Mouse (Mus musculus) right cerebral cortex, adult 18-20 months (tissue): ENCODE measurements around the gene 2510039O18Rik.

Source experiments
- DNase-seq: peaks from one replicate; pipeline ENCODE4 v3.0.0; 2022; ENCODE audit warnings: mixed read lengths

The 2510039O18Rik gene

GRCm38 (mm10) chr4:147940576-147941044, at the start of gene 2510039O18Rik:
Gene 2510039O18Rik, plus strand, starts transcription at chr4:147940895.
- DNase-seq: peak; percentile 86

DNA sequence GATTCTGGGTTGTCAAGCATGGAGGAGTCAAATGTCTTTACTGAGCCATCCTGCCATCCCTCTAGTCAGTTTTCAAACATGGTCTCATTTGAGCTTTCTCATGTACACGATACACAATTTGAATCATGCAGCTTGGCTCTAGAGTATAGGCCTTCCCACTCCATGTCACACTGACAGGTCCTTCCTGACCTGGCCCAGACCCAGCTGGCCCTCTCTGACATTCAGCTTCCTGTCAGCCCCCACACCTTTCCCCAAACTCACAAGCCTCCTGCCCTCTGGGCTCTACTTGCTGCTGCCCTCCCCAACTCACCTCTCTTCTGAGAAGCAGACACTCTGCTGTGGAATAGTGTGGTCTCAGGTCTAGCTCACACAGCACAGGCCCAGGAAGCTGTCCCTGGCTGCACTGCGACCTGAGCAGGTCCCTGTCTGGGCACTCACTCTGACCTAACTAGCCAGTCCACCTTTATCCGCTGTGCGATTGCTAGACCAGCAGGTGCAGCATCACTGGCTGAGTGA, 44.8 kb upstream of the 2510039O18Rik start:
- no peak for DNase-seq

DNA sequence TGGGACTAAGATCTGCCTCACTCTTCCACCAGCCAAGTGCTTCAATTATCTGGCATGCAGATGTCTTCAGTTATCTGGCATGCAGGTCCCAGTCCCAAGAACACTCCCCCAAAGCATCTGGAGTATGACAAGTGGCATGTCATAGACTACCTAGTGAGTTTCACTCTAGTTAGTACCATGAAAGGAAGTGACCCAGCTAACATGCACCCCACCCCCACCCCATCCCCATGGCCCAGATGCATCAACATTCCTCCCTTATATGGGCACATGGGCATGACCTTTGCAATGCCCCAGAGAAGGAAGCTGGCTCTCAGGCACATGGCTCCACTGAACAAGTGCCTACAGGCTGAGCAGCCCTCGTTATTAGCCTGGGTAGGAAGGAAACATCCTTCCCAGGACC, 44.3 kb upstream of the 2510039O18Rik start:
- no peak for DNase-seq

- no peak for DNase-seq
Measured at GRCm38 (mm10) chr4:147897348-147897747, 43.3 kb upstream of the 2510039O18Rik start.

DNA sequence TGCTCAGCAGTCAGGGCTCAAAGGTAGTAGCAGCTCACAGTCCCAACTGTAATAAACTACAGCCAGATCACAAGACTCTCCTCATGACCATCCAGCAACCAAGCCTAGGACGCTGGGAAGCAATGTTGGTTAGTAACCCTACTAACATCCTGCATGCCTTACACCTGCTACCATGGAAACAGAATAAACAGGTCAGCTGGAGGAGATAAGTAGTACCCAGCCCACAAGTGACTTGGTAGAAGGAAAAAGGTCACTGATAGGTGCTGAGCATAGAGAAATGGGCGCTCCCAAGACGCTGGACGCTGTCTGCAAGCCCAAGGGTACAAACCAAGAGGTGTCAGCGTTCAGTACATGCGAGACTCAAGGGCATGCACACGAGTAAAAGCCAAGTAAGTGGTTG, 40.2 kb upstream of the 2510039O18Rik start:
- DNase-seq: no peak

- no peak for DNase-seq
Measured at GRCm38 (mm10) chr4:147902906-147903500, 37.7 kb upstream of the 2510039O18Rik start.

DNA sequence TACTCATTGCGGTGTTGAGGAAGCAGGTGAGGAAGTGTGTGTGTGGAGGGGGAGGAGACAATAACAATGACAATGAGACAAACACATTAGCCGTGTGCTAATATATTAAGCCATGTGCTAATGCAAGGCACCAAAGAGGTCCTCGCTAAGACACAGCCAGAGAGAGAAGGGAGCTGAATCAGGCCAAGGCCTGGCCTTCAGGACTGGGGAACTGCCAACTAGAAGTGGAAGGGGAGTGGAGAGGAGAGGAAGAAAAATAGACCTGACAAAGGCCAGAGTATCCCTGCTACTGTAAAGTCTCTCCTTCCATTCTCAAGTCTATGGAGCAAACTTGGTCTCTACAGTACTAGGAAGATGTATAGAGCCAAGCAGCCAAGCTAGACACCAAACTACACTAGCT, 37.1 kb upstream of the 2510039O18Rik start:
- no peak for DNase-seq

- peak; percentile 91 for DNase-seq
Measured at GRCm38 (mm10) chr4:147904313-147905089, 36.2 kb upstream of the 2510039O18Rik start, which contains the start of gene Mfn2. Gene Mfn2, minus strand, starts transcription at chr4:147904704.

DNA sequence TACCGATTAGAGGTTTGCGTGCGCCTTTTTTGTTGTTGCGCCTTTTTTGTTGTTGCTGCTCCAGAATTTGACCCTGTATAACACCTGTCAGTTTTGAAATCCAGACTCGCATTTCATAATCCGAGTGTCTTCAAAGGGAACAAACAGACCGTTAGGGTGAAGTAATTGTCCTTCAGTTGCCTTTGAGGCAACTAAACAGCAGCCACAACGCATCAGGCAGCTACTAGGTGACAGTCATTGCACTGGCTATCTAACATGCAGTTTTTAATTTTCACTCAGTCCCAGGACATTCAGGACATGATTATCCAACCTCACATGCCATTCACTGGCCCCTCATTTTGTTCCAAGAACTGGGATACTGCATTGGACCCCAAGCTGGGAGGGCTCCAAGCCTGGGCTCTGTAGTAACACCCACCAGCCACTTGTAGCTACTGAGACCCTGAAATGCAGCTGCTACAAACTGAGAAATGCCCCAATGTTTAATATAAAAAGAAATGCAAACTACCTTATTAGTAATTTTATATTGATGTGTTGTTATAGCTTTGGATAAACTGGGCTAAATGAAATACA, 35.5 kb upstream of the 2510039O18Rik start:
- DNase-seq: no peak

DNA sequence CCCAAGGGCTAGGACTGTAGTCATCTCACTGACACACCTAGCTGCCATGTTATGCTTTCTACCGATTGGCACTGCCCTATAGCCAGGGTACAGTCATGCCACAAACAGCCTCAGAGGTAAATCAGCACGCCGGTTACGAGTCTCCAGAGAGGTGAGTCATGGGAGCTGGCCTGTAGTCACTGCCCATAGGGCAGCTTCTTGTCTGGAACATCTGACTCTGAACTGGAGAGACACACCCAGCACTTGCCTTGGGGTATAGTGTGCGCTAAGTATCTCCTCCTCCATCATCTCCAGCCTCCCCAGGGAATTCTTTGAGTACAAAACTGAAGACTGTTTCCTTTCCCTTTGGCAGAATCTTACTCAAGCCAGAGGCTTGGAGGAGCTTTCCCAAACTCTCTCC, 34.5 kb upstream of the 2510039O18Rik start:
- DNase-seq: no peak

- DNase-seq: no peak
Measured at GRCm38 (mm10) chr4:147909486-147909885, 31.2 kb upstream of the 2510039O18Rik start.

- DNase-seq: no peak
Measured at GRCm38 (mm10) chr4:147918459-147919121, 22.1 kb upstream of the 2510039O18Rik start.

GRCm38 (mm10) chr4:147920973-147921372, 19.7 kb upstream of the 2510039O18Rik start:
- no peak for DNase-seq

- no peak for DNase-seq
Measured at GRCm38 (mm10) chr4:147922341-147922740, 18.4 kb upstream of the 2510039O18Rik start.

DNA sequence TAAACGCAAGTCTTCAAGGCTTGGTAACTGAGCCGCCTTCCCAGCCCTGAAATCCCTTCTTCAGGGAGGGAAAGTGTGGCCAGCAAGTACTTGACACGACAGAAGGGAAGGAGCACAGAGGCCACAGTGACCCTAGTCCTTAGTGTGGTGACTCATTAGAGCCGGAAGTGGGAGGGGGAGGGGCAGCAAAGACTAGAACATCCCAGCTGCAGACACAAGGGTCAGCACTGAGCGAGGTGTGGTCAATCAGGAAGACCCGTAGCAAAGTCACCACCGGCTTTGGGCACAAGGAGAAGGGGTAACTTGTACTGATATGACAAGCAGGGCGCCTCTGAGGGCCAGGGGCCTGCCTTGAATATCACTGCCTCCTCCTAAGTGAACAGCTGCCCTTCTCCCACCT, 13.0 kb upstream of the 2510039O18Rik start:
- DNase-seq: no peak

DNA sequence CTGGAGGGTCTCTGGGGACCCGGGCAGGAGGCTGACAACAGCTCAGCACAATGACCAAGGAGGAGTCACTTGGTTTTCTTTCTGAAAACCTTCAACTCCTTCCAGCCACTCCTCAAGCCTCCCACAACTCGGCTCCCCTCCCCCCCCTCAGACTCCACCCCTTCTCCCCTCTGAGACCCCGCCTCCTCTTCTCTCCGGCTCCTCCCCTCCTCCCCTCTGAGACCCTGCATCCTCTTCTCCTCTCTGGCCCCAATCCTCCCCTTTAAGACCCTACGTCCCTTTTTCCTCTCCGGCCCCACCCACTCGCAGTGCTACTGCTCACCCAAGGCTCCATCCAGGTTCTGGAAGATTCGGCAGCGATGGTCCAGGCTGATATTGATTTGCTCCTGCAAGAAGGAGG, 12.6 kb upstream of the 2510039O18Rik start:
- DNase-seq: no peak

DNA sequence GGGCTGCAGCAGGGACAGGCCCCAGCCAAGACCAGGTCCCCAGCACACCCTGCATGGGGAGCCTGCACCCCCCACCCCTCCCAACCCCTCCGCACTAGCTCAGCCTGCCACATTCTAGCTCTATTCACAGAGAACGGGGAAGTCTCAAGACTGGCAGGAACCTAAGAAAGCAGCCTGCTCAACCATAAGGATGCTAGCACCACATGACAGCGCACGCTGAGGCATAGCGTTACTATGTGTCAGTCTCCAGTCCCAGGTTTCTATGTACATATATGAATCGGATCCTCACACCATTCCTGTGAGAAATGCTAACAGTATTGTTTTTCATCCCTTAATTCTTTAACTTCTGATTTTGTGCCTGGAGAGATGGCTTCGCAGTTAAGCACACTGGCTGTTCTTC, 12.2 kb upstream of the 2510039O18Rik start:
- DNase-seq: no peak

- DNase-seq: no peak
Measured at GRCm38 (mm10) chr4:147930946-147931345, 9.7 kb upstream of the 2510039O18Rik start.

GRCm38 (mm10) chr4:147934134-147934533, 6.6 kb upstream of the 2510039O18Rik start:
- no peak for DNase-seq

- no peak for DNase-seq
Measured at GRCm38 (mm10) chr4:147934611-147935010, 6.1 kb upstream of the 2510039O18Rik start.

GRCm38 (mm10) chr4:147935904-147936303, 4.8 kb upstream of the 2510039O18Rik start:
- DNase-seq: no peak

GRCm38 (mm10) chr4:147936331-147936954, 4.3 kb upstream of the 2510039O18Rik start, which contains the start of gene Plod1:
Gene Plod1, minus strand, starts transcription at chr4:147936767.
- DNase-seq: peak; percentile 80

- no peak for DNase-seq
Measured at GRCm38 (mm10) chr4:147937021-147937420, 3.7 kb upstream of the 2510039O18Rik start.
